Mouse (Mus musculus): ENCODE data around the gene Csn1s1. TPM values are rescaled to one million over a fixed set of nuclear protein-coding genes. Genes with fewer than 3 reads are reported as not detected.

The Csn1s1 gene
- 0.78 and 2.9 TPM in 2 replicates for polyA plus RNA-seq (2015; fragmentation: Nextera tagmentation; extraction: Ambion mirVana)

GRCm38 (mm10) chr5:87665908-87666307, at the start of gene Csn1s1:
Csn1s1 (plus strand) TSS chr5:87666208.
- no peak for ATAC-seq
- no peak within 1 kb of the TSS for H3K4me3 ChIP-seq (ENCODE audit: low read depth, low read length)
- H3K36me3 ChIP-seq (ENCODE audit: control insufficient read depth, insufficient read depth) = no peaks in the 10 kb centered on the region
- H3K4me2 ChIP-seq (replicated peaks; ENCODE audit: low read depth) = no peak within 1 kb of the TSS
- no peak within 1 kb of the TSS for H3K9ac ChIP-seq (ENCODE audit: low read depth, low read length)
- no peaks in the 10 kb centered on the region for H3K9me3 ChIP-seq (ENCODE audit: control insufficient read depth)
- H3K4me1 ChIP-seq (replicated peaks; ENCODE audit: control insufficient read depth, insufficient read depth, low read length) = no peaks in the 10 kb centered on the region
- H3K27ac ChIP-seq (ENCODE audit: low read depth, low read length) = no peak within 1 kb of the TSS
- no peak for TF ChIP-seq CTCF (IDR thresholded peaks at IDR 0.05; ENCODE audit: low read depth)
- no peaks in the 10 kb centered on the region for H3K27me3 ChIP-seq (replicated peaks; ENCODE audit: control insufficient read depth, insufficient read depth, low read length)

- Histone ChIP-seq H3K36me3 (ENCODE audit: control insufficient read depth, insufficient read depth) (no peaks in the 10 kb centered on the region), H3K4me3 (ENCODE audit: low read depth, low read length) (no peak overlapping the region), H3K4me1 (replicated peaks; ENCODE audit: control insufficient read depth, insufficient read depth, low read length) (no peaks in the 10 kb centered on the region), H3K4me2 (replicated peaks; ENCODE audit: low read depth) (no peak overlapping the region), H3K9ac (ENCODE audit: low read depth, low read length) (no peak overlapping the region), H3K27me3 (replicated peaks; ENCODE audit: control insufficient read depth, insufficient read depth, low read length) (no peaks in the 10 kb centered on the region), H3K9me3 (ENCODE audit: control insufficient read depth) (no peaks in the 10 kb centered on the region), H3K27ac (ENCODE audit: low read depth, low read length) (no peak overlapping the region)
- TF ChIP-seq CTCF (IDR thresholded peaks at IDR 0.05; ENCODE audit: low read depth) = no peak
- ATAC-seq = no peak
Measured at GRCm38 (mm10) chr5:87622681-87623080, 43.3 kb upstream of the Csn1s1 start.

GRCm38 (mm10) chr5:87642787-87643186, 23.2 kb upstream of the Csn1s1 start:
- H3K27me3 ChIP-seq (replicated peaks; ENCODE audit: control insufficient read depth, insufficient read depth, low read length) = no peaks in the 10 kb centered on the region
- H3K4me3 ChIP-seq (ENCODE audit: low read depth, low read length) = no peak overlapping the region
- peak; percentile 72 for TF ChIP-seq CTCF (IDR thresholded peaks at IDR 0.05; ENCODE audit: low read depth)
- ATAC-seq = no peak
- H3K9me3 ChIP-seq (ENCODE audit: control insufficient read depth) = no peaks in the 10 kb centered on the region
- no peak overlapping the region for H3K9ac ChIP-seq (ENCODE audit: low read depth, low read length)
- H3K36me3 ChIP-seq (ENCODE audit: control insufficient read depth, insufficient read depth) = no peaks in the 10 kb centered on the region
- no peak overlapping the region for H3K27ac ChIP-seq (ENCODE audit: low read depth, low read length)
- no peak overlapping the region for H3K4me2 ChIP-seq (replicated peaks; ENCODE audit: low read depth)
- H3K4me1 ChIP-seq (replicated peaks; ENCODE audit: control insufficient read depth, insufficient read depth, low read length) = no peaks in the 10 kb centered on the region

- H3K27me3 ChIP-seq (replicated peaks; ENCODE audit: control insufficient read depth, insufficient read depth, low read length) = no peaks in the 10 kb centered on the region
- H3K4me1 ChIP-seq (replicated peaks; ENCODE audit: control insufficient read depth, insufficient read depth, low read length) = no peaks in the 10 kb centered on the region
- H3K36me3 ChIP-seq (ENCODE audit: control insufficient read depth, insufficient read depth) = no peaks in the 10 kb centered on the region
- WGBS = 77% methylated on average over 3 of the region's 3 CpGs
- H3K4me3 ChIP-seq (ENCODE audit: low read depth, low read length) = no peak within 1 kb of the TSS
- no peak for ATAC-seq
- no peak within 1 kb of the TSS for H3K4me2 ChIP-seq (replicated peaks; ENCODE audit: low read depth)
- TF ChIP-seq CTCF (IDR thresholded peaks at IDR 0.05; ENCODE audit: low read depth) = no peak
- H3K9me3 ChIP-seq (ENCODE audit: control insufficient read depth) = no peaks in the 10 kb centered on the region
- no peak within 1 kb of the TSS for H3K9ac ChIP-seq (ENCODE audit: low read depth, low read length)
- H3K27ac ChIP-seq (ENCODE audit: low read depth, low read length) = no peak within 1 kb of the TSS
Measured at GRCm38 (mm10) chr5:87699530-87699929, 33.5 kb downstream of the Csn1s1 start, which contains the start of gene Csn2. Csn2 (minus strand) TSS chr5:87699630.

- no peak for ATAC-seq
- H3K9me3 ChIP-seq (ENCODE audit: control insufficient read depth) = no peaks in the 10 kb centered on the region
- TF ChIP-seq CTCF (IDR thresholded peaks at IDR 0.05; ENCODE audit: low read depth) = no peak
- no peak overlapping the region for H3K4me2 ChIP-seq (replicated peaks; ENCODE audit: low read depth)
- H3K36me3 ChIP-seq (ENCODE audit: control insufficient read depth, insufficient read depth) = no peaks in the 10 kb centered on the region
- H3K9ac ChIP-seq (ENCODE audit: low read depth, low read length) = no peak overlapping the region
- WGBS = 67% methylated on average over 1 of the region's 1 CpGs
- H3K27me3 ChIP-seq (replicated peaks; ENCODE audit: control insufficient read depth, insufficient read depth, low read length) = no peaks in the 10 kb centered on the region
- no peak overlapping the region for H3K27ac ChIP-seq (ENCODE audit: low read depth, low read length)
- no peaks in the 10 kb centered on the region for H3K4me1 ChIP-seq (replicated peaks; ENCODE audit: control insufficient read depth, insufficient read depth, low read length)
- H3K4me3 ChIP-seq (ENCODE audit: low read depth, low read length) = no peak overlapping the region
Measured at GRCm38 (mm10) chr5:87705891-87706290, 39.9 kb downstream of the Csn1s1 start.

Other genes with a start within 250 kb of the Csn1s1 start
- gene Ugt2b38, start 242.0 kb upstream of the Csn1s1 start, polyA plus RNA-seq (2015; fragmentation: Nextera tagmentation; extraction: Ambion mirVana) = 0.10 TPM in 1 of 2 replicates, not detected in the other
- gene Ugt2a2, start 183.9 kb upstream of the Csn1s1 start, polyA plus RNA-seq (2015; fragmentation: Nextera tagmentation; extraction: Ambion mirVana) = not detected in 2 replicates
- not detected in 2 replicates for gene Gm43638, start 179.4 kb upstream of the Csn1s1 start, polyA plus RNA-seq (2015; fragmentation: Nextera tagmentation; extraction: Ambion mirVana)
- gene Ugt2a1, start 175.3 kb upstream of the Csn1s1 start, polyA plus RNA-seq (2015; fragmentation: Nextera tagmentation; extraction: Ambion mirVana) = not detected in 2 replicates
- gene Sult1b1, start 128.0 kb upstream of the Csn1s1 start, polyA plus RNA-seq (2015; fragmentation: Nextera tagmentation; extraction: Ambion mirVana) = 279 and 297 TPM in 2 replicates
- gene Sult1d1, start 97.2 kb upstream of the Csn1s1 start, polyA plus RNA-seq (2015; fragmentation: Nextera tagmentation; extraction: Ambion mirVana) = 210 and 241 TPM in 2 replicates
- gene Sult1e1, start 74.6 kb upstream of the Csn1s1 start, polyA plus RNA-seq (2015; fragmentation: Nextera tagmentation; extraction: Ambion mirVana) = not detected in 2 replicates
- 2.4 and 8.2 TPM in 2 replicates for gene Csn2, start 33.4 kb downstream of the Csn1s1 start, polyA plus RNA-seq (2015; fragmentation: Nextera tagmentation; extraction: Ambion mirVana)
- gene Csn1s2a, start 108.4 kb downstream of the Csn1s1 start, polyA plus RNA-seq (2015; fragmentation: Nextera tagmentation; extraction: Ambion mirVana) = 1.5 and 5.5 TPM in 2 replicates
- 0.21 TPM in 1 of 2 replicates, not detected in the other for gene Csn1s2b, start 141.9 kb downstream of the Csn1s1 start, polyA plus RNA-seq (2015; fragmentation: Nextera tagmentation; extraction: Ambion mirVana)
- gene Prr27, start 159.5 kb downstream of the Csn1s1 start, polyA plus RNA-seq (2015; fragmentation: Nextera tagmentation; extraction: Ambion mirVana) = not detected in 2 replicates
- not detected in 2 replicates for gene Odam, start 218.8 kb downstream of the Csn1s1 start, polyA plus RNA-seq (2015; fragmentation: Nextera tagmentation; extraction: Ambion mirVana)

Measured in intestine, postnatal 0 days (tissue).